Mouse (Mus musculus): Measurements from ENCODE around the gene Abcb8.

Abcb8 gene

GRCm38 (mm10) chr5:24366426-24366825 lies 27.0 kb upstream of the Abcb8 start:
- DNase-seq (ENCODE audit: extremely low spot score), result no peak

DNA sequence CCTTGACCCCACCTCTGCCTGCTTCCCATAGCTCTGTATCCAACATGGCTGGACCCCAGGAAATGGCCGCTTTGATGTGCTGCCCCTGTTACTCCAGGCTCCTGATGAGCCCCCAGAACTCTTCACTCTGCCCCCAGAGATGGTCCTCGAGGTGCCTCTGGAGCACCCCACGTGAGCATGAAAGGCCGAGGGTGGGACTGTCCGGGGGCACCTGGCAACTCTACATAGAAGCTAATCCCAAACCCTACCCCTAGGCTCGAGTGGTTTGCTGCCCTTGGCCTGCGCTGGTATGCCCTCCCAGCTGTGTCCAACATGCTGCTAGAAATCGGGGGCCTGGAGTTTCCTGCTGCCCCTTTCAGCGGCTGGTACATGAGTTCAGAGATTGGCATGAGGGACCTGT lies 23.7 kb upstream of the Abcb8 start:
- DNase-seq (ENCODE audit: extremely low spot score), result no peak

DNA sequence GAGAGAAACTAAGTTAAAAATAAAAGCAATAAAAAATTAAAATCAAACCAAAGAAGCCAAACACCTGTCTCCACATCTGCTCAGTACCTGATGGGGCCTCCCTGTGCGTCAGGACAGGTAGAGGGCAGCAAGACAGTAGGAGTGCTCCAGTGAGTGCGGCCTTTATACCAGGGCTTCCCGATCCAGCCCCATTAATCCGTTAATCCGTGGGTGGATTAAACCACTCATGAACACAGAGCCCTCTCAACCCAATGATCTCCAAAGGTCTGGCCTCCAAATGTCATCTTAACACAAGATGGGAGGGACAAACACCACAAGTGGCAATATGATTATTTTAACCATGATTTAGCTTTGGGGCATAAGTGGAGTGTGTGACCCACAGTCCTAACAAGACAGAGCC lies 19.7 kb upstream of the Abcb8 start:
- DNase-seq (ENCODE audit: extremely low spot score), result no peak

- no peak for DNase-seq (ENCODE audit: extremely low spot score)
Observed at GRCm38 (mm10) chr5:24374216-24374615, 19.2 kb upstream of the Abcb8 start.

GRCm38 (mm10) chr5:24374666-24375328 lies 18.7 kb upstream of the Abcb8 start:
- DNase-seq (ENCODE audit: extremely low spot score), result no peak

- DNase-seq (ENCODE audit: extremely low spot score), result no peak
Observed at GRCm38 (mm10) chr5:24378700-24379099, 14.8 kb upstream of the Abcb8 start.

GRCm38 (mm10) chr5:24379501-24379900 lies 14.0 kb upstream of the Abcb8 start:
- no peak for DNase-seq (ENCODE audit: extremely low spot score)

GRCm38 (mm10) chr5:24380499-24380898 lies 13.0 kb upstream of the Abcb8 start:
- DNase-seq (ENCODE audit: extremely low spot score), result no peak

GRCm38 (mm10) chr5:24381486-24381885 lies 12.0 kb upstream of the Abcb8 start:
- DNase-seq (ENCODE audit: extremely low spot score), result no peak

DNA sequence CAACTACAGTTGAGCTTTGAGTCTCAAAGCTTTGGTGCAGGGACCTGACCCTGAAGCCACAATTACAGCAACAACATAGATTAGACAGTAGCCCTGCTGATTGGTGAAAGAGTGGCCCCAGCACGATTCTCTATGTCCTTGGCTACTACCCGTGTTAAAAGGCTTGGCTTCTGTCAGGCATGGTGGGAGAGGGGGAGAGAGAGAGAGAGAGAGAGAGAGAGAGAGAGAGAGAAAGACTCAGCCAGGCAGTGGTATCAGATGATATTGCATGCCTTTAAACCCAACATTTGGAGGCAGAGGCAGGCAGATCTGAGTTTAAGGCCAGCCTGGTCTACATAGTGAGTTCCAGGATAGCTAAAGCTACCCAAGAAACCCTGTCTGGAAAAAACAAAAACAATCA lies 11.5 kb upstream of the Abcb8 start:
- no peak for DNase-seq (ENCODE audit: extremely low spot score)

GRCm38 (mm10) chr5:24383026-24383859 lies 10.2 kb upstream of the Abcb8 start:
- DNase-seq (ENCODE audit: extremely low spot score), result peak; percentile 94

DNA sequence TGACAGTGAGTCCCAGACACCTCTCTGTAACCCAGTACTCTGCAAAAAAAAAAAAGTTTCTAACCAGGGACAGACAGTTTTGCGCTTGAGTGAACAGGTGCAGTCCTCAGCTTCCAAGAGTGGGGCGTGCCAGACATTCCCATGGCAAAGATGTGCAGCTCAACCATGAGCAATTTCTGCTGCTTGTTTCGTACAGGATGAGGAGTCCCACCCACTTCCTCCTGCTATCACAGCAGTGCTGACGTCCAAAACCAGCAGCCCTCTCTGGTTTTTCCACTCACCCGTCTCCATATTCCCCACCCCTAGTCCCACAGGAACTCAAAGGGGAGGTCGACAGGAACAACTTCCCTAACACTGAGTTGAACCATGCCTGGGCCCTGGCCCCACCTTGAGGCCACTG lies 9.1 kb upstream of the Abcb8 start:
- no peak for DNase-seq (ENCODE audit: extremely low spot score)

DNA sequence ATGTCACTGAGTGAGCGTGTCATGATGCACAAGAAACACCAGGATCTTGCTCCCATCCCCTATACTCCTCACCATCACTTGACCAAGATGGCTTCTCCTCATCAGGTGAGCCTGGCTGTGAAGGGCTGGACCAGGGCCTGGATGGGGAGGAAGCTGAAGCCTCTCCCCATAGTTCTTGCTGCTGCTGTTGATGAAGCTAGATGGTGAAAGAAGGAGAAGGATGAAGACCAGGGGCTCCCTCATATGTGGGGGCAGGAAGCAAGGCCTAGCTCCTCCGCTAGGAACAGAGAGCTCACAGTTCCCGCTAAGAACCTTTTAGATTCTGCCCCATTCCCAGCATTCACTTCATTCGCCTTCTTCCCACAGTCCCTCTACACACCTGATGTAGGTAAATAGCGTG lies 8.1 kb upstream of the Abcb8 start:
- DNase-seq (ENCODE audit: extremely low spot score), result no peak

GRCm38 (mm10) chr5:24385887-24386550 lies 7.4 kb upstream of the Abcb8 start:
- DNase-seq (ENCODE audit: extremely low spot score), result no peak

DNA sequence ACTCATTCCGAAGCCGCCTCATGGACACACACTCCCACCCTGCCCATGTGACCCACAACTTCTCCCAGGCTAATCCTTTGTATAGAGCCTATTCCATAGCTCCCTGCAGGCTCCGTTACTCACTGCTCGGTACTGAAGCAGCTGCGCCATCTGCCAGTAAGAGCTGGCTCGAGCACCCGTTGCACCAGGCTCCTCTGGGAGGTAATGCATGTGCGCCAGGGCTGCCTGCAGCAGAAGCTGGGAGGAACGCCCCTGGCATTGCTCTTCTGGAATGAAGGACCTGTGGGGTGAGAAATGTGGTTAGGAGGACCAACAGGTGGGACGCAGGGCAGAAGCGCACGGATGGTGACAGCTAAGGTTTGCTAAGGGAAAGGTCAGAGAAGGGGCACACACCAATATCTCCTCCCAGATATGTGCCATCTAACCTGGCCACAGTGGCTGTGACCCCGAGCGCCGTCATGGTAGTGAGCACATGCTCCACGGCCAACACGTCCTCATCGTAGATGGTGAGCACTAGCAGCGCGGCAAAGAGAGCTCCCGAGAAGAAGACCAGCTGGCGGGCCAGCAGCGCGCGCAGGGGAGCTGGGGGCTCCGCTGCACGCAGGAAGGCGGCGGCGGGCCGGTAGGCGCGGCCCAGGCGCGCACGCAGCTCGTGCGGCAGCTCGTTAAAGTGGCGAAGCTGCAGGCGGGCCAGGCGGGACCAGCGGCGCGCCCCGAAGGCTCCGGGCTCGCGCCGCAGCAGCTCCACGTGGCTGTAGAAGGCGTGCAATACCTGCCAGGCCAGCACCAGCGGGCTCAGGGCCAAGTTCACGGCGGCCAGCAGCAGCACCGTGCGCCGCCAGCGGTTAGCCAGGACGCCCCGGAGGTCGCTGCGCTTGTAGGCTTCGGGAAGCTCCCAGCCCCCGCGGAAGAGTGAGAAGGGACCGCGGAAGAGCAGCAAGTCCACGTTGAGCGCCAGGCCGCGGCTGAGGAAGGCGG lies 5.9 kb upstream of the Abcb8 start:
- peak; percentile 53 for DNase-seq (ENCODE audit: extremely low spot score)

DNA sequence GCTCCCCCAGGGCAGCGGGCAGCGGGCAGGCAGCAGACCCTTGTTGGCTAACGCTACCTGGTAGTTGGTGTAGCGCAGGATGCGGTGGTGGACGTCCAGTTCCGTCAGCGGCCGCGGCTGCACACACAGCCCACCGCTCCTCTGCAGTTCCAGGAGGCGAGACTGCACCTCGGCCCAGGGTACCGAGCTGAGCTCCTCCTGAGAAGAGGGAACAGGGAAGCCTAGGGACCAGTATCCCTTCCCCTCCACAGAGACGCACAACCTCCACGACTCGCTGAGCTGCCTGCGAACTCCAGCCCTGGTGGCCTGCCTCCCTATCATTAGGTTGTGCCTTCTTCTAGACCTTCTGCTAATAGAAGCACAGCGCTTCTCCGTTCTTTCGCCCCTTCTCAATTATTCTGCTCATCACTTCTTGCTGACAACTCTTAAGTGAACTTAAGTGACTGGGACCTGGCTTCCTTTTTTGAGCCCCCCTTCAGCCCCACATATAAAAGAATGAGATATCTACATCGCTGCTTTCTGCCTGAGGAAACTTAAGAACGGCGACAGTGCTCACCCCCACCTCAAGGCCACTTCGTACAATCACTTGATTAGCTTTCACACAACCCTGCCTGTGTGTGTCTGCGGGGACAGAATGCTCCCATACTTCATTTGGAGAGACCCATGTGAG lies 5.1 kb upstream of the Abcb8 start:
- DNase-seq (ENCODE audit: extremely low spot score), result no peak

DNA sequence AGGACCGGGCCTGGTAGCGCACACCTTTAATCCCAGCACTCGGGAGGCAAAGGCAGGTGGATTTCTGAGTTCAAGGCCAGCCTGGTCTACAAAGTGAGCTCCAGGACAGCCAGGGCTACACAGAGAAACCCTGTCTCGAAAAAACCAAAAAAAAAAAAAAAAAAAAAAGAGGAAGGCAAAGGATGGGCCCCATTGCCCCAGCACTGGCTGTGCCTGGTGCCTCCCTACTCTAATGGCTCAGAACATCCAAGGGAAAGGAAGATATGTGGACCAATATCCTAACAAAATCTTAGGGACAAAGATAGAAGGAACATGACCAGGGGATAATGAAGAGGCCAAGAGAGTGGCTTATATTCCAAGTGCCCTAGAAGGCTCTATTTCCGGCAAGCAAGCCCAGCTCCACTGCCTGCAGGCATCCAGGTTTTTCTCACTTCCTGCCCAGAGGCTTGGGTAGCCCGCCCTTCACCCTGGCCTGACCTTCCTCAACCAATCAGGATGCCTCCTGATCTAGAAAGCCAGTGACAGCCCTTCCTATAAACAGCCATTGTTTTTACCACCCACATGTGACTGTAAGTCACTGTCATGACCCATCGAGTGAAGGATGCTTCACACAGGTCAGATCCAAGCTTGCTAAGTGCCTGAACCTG lies 4.3 kb upstream of the Abcb8 start:
- DNase-seq (ENCODE audit: extremely low spot score), result peak; percentile 48

DNA sequence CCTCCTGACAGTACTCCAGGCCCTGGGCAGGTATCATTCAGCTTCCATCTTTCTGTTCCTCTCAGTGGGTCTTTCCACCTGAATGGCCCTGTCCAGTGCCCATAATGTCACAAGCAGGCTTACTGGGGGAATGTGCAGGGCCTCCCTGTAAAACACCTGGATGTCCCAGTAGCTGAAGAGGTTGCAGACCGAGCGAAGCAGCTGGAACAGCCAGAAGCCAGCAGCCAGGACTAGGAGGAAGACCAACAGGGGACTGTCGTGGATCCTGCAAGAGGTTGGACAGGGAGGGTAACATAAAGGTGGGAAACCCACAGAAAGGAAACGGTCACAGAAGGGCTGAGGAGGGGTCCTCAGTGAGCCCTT lies 3.8 kb upstream of the Abcb8 start:
- DNase-seq (ENCODE audit: extremely low spot score), result no peak

- DNase-seq (ENCODE audit: extremely low spot score), result no peak
Observed at GRCm38 (mm10) chr5:24391864-24392263, 1.6 kb upstream of the Abcb8 start, which contains the start of gene Atg9b. TSS of gene Atg9b (minus strand) at chr5:24392143.

- no peak for DNase-seq (ENCODE audit: extremely low spot score)
Observed at GRCm38 (mm10) chr5:24392724-24393123, 739 bp upstream of the Abcb8 start.
